Mouse (Mus musculus) kidney, embryonic 14.5 days (tissue): ENCODE measurements around the gene Tmem123. TPM values are rescaled to one million over a fixed set of nuclear protein-coding genes. Genes with fewer than 3 reads are reported as not detected.

Experiments used
- microRNA-seq: library from miRNA; unstranded; fragments of <30 nt; microRNA quantifications from one replicate; pipeline ENCODE4, GENCODE M21; 2016
- polyA plus RNA-seq: library from polyadenylated mRNA; unstranded; fragments of >200 nt; fragmentation: Nextera tagmentation; extraction: Ambion mirVana; gene quantifications from 2 replicates; pipeline ENCODE4 v1.2.1, GENCODE M21; 2014

The Tmem123 gene
- polyA plus RNA-seq, 1 experiment from 2014 or later: 114 TPM

Small RNAs within 50 kb of the gene (microRNA-seq; reads per million reads assigned to microRNA genes)
- gene Mir5618: 5.3 reads per million, percentile 20 among the genes with 10 or more reads in this experiment

Other genes with a start within 250 kb of the Tmem123 start
- 0.16 and 0.17 TPM in 2 replicates for gene Mmp8, start 205.6 kb upstream of the Tmem123 start, polyA plus RNA-seq
- not detected in 2 replicates for gene Mmp27, start 192.6 kb upstream of the Tmem123 start, polyA plus RNA-seq
- gene Mmp20, start 135.8 kb upstream of the Tmem123 start, polyA plus RNA-seq: not detected in 2 replicates
- gene Mmp7, start 72.0 kb upstream of the Tmem123 start, polyA plus RNA-seq: not detected in 2 replicates
- gene Birc2, start 73.0 kb downstream of the Tmem123 start, polyA plus RNA-seq: 30.3 and 41.7 TPM in 2 replicates
- 3.7 and 6.5 TPM in 2 replicates for gene Birc3, start 109.1 kb downstream of the Tmem123 start, polyA plus RNA-seq
- 36.7 and 48.8 TPM in 2 replicates for gene Yap1, start 240.6 kb downstream of the Tmem123 start, polyA plus RNA-seq